Mouse (Mus musculus) E14TG2a.4 (cell line): ENCODE results near the gene Rbm4.

ENCODE experiments used
- H3K27me3 ChIP-seq: 2 replicates; pipeline ENCODE4 v1.6.1; 2014; ENCODE audit warnings: low read length, control low read depth; ENCODE audit not compliant: insufficient read depth
- H3K36me3 ChIP-seq: 2 replicates; pipeline ENCODE4 v1.6.1; 2014; ENCODE audit warnings: low read length, control low read depth; ENCODE audit not compliant: insufficient read depth
- H3K4me1 ChIP-seq: replicated peaks from 2 replicates; pipeline ENCODE4 v1.6.1; 2014; ENCODE audit warnings: low read depth, low read length, control low read depth
- H3K4me3 ChIP-seq: replicated peaks from 2 replicates; pipeline ENCODE4 v1.5.1; 2014; ENCODE audit warnings: mild to moderate bottlenecking, low read length
- H3K9me3 ChIP-seq: 2 replicates; pipeline ENCODE4 v1.6.1; 2014; ENCODE audit warnings: low read length, control low read depth
- CTCF ChIP-seq: conservative IDR thresholded peaks from 2 replicates; pipeline ENCODE4 v1.5.1; 2014; ENCODE audit warnings: low read length
- NANOG ChIP-seq: IDR thresholded peaks from 2 replicates; pipeline ENCODE4 v1.6.1; 2014; ENCODE audit warnings: borderline replicate concordance, low read length, mixed read lengths
- POU5F1 ChIP-seq: IDR thresholded peaks from 2 replicates; pipeline ENCODE4 v1.6.1; 2014; ENCODE audit warnings: low read length, borderline replicate concordance

The Rbm4 gene

GRCm38 (mm10) chr19:4741482-4741881, 52.2 kb downstream of the Rbm4 start:
- Histone ChIP-seq H3K9me3 (no peaks in the 10 kb centered on the region), H3K27me3 (peaks cover 16% of the 10 kb centered on the region; the same call in 1 of the 2 replicates), H3K4me3 (no peak overlapping the region), H3K36me3 (peaks cover 62% of the 10 kb centered on the region), H3K4me1 (peaks cover 11% of the 10 kb centered on the region)
- no peak for TF ChIP-seq NANOG
- TF ChIP-seq POU5F1: no peak
- TF ChIP-seq CTCF: no peak

- TF ChIP-seq POU5F1 (no peak), NANOG (no peak), CTCF (no peak)
- peaks cover 11% of the 10 kb centered on the region for H3K4me1 ChIP-seq
- H3K9me3 ChIP-seq: no peaks in the 10 kb centered on the region
- H3K36me3 ChIP-seq: peaks cover 46% of the 10 kb centered on the region
- H3K27me3 ChIP-seq: peaks cover 16% of the 10 kb centered on the region; the same call in 1 of the 2 replicates
- no peak overlapping the region for H3K4me3 ChIP-seq
Measured at GRCm38 (mm10) chr19:4739762-4740161, 53.9 kb downstream of the Rbm4 start.

GRCm38 (mm10) chr19:4739053-4739452, 54.6 kb downstream of the Rbm4 start:
- Histone ChIP-seq H3K4me1 (peaks cover 11% of the 10 kb centered on the region), H3K27me3 (peaks cover 16% of the 10 kb centered on the region; the same call in 1 of the 2 replicates), H3K9me3 (no peaks in the 10 kb centered on the region), H3K4me3 (no peak overlapping the region), H3K36me3 (peaks cover 47% of the 10 kb centered on the region)
- TF ChIP-seq POU5F1: no peak
- TF ChIP-seq CTCF: no peak
- no peak for TF ChIP-seq NANOG

- TF ChIP-seq CTCF: no peak
- no peak for TF ChIP-seq NANOG
- peaks cover 50% of the 10 kb centered on the region for H3K36me3 ChIP-seq
- H3K27me3 ChIP-seq: peaks cover 20% of the 10 kb centered on the region; the same call in 1 of the 2 replicates
Measured at GRCm38 (mm10) chr19:4737866-4738265, 55.8 kb downstream of the Rbm4 start.

More at GRCm38 (mm10) chr19:4737866-4738265, 55.8 kb downstream of the Rbm4 start:
- Histone ChIP-seq H3K9me3 (no peaks in the 10 kb centered on the region), H3K4me1 (peaks cover 19% of the 10 kb centered on the region), H3K4me3 (peak overlapping the region; percentile 73)
